Mouse (Mus musculus): ENCODE results near the gene Trim68.

- TF ChIP-seq POLR2A (IDR thresholded peaks at IDR 0.05; ENCODE audit: borderline replicate concordance, extremely low read depth, insufficient read depth, insufficient read length, poor library complexity, severe bottlenecking) = no peak
- no peak for TF ChIP-seq CTCF (IDR thresholded peaks at IDR 0.05; ENCODE audit: borderline replicate concordance, extremely low read depth, insufficient read depth, insufficient read length)
Measured at GRCm38 (mm10) chr7:102664599-102664998, 22.5 kb downstream of the Trim68 start, which contains the start of gene Olfr556.
